Mouse (Mus musculus): ENCODE data around the gene Hnf1a. TPM values are rescaled to one million over a fixed set of nuclear protein-coding genes. Genes with fewer than 3 reads are reported as not detected.
A peak's percentile ranks its signal among the peaks of the same experiment; 100 is the strongest.

Hnf1a gene
- polyA plus RNA-seq, 1 experiment from 2014 or later: not detected

- no peak overlapping the region for H3K4me2 ChIP-seq
- no peak overlapping the region for H3K9ac ChIP-seq (replicated peaks)
- H3K27me3 ChIP-seq: no peaks in the 10 kb centered on the region
- no peak overlapping the region for H3K27ac ChIP-seq
- ATAC-seq (ENCODE audit: insufficient number of reproducible peaks, insufficient read depth, low FRiP score, low TSS enrichment, low read depth): no peak
- H3K36me3 ChIP-seq: no peaks in the 10 kb centered on the region
- no peaks in the 10 kb centered on the region for H3K9me3 ChIP-seq
- WGBS: 85% methylated on average over 7 of the region's 7 CpGs
- H3K4me3 ChIP-seq (replicated peaks): no peak overlapping the region
- peaks cover 18% of the 10 kb centered on the region for H3K4me1 ChIP-seq (replicated peaks)
Measured at GRCm38 (mm10) chr5:115008307-115008706, 37.4 kb upstream of the Hnf1a start.

GRCm38 (mm10) chr5:115007768-115008167, 36.9 kb upstream of the Hnf1a start:
- H3K27me3 ChIP-seq: no peaks in the 10 kb centered on the region
- H3K27ac ChIP-seq: no peak overlapping the region
- ATAC-seq (ENCODE audit: insufficient number of reproducible peaks, insufficient read depth, low FRiP score, low TSS enrichment, low read depth): no peak
- peaks cover 12% of the 10 kb centered on the region for H3K4me1 ChIP-seq (replicated peaks)
- H3K4me3 ChIP-seq (replicated peaks): no peak overlapping the region
- no peaks in the 10 kb centered on the region for H3K9me3 ChIP-seq
- 84% methylated on average over 5 of the region's 5 CpGs for WGBS
- no peaks in the 10 kb centered on the region for H3K36me3 ChIP-seq
- H3K9ac ChIP-seq (replicated peaks): no peak overlapping the region
- H3K4me2 ChIP-seq: no peak overlapping the region

- Histone ChIP-seq H3K4me3 (replicated peaks) (no peak overlapping the region), H3K9me3 (no peaks in the 10 kb centered on the region), H3K9ac (replicated peaks) (no peak overlapping the region), H3K4me2 (no peak overlapping the region), H3K36me3 (no peaks in the 10 kb centered on the region), H3K4me1 (replicated peaks) (no peaks in the 10 kb centered on the region), H3K27ac (no peak overlapping the region), H3K27me3 (no peaks in the 10 kb centered on the region)
- ATAC-seq (ENCODE audit: insufficient number of reproducible peaks, insufficient read depth, low FRiP score, low TSS enrichment, low read depth): no peak
- WGBS: 81% methylated on average over 13 of the region's 13 CpGs
Measured at GRCm38 (mm10) chr5:115003224-115003873, 32.5 kb upstream of the Hnf1a start.

- ATAC-seq (ENCODE audit: insufficient number of reproducible peaks, insufficient read depth, low FRiP score, low TSS enrichment, low read depth): no peak
- Histone ChIP-seq H3K4me1 (replicated peaks) (no peaks in the 10 kb centered on the region), H3K27me3 (no peaks in the 10 kb centered on the region), H3K9me3 (no peaks in the 10 kb centered on the region), H3K36me3 (no peaks in the 10 kb centered on the region), H3K4me2 (no peak overlapping the region), H3K9ac (replicated peaks) (no peak overlapping the region), H3K4me3 (replicated peaks) (no peak overlapping the region), H3K27ac (no peak overlapping the region)
- WGBS: 65% methylated on average over 6 of the region's 6 CpGs
Measured at GRCm38 (mm10) chr5:115002781-115003180, 31.9 kb upstream of the Hnf1a start.

DNA sequence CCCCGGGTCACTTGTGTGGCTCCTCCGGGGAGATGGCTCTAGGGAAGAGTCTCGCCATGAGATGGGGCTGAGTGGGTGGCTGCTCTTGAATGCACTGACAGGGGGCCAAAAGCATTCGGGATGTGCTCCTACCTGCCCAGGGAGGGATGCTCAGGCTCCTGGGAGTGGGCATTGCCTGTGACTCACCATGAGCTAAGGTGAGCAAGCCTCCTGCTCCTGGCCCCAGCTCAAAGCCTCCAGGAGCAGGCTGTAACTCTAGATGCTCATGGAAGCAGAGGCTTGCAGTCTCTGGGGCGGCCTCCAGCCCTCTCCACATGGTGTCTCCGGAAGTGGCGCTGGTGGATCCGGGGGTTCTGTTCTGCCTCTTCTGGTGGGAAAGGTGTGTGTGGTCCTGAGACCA, 30.6 kb upstream of the Hnf1a start:
- Histone ChIP-seq H3K9me3 (no peaks in the 10 kb centered on the region), H3K27ac (no peak overlapping the region), H3K36me3 (no peaks in the 10 kb centered on the region), H3K27me3 (no peaks in the 10 kb centered on the region), H3K9ac (replicated peaks) (no peak overlapping the region), H3K4me2 (no peak overlapping the region), H3K4me1 (replicated peaks) (no peaks in the 10 kb centered on the region), H3K4me3 (replicated peaks) (no peak overlapping the region)
- 72% methylated on average over 8 of the region's 8 CpGs for WGBS
- no peak for ATAC-seq (ENCODE audit: insufficient number of reproducible peaks, insufficient read depth, low FRiP score, low TSS enrichment, low read depth)

DNA sequence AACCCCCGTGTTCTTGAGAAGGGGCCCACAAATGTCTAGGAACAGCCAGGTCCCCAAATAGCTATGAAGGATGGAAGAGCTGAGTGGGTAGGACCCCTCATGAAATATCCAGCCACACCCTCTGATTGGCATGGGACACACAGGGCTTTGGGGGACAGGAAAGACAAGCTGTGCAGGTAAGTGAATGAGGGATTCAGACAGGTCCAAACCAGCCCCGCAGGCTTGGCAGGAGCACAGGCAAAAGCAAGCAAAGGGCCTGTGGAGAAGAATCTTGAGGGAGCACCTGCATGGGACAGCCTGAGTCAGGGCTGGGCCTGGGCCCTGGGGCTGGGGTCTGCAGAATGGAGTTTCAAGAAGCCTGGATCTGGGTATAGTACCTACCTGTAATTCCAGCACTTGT, 29.6 kb upstream of the Hnf1a start:
- Histone ChIP-seq H3K4me2 (no peak overlapping the region), H3K9me3 (no peaks in the 10 kb centered on the region), H3K9ac (replicated peaks) (no peak overlapping the region), H3K36me3 (no peaks in the 10 kb centered on the region), H3K4me1 (replicated peaks) (no peaks in the 10 kb centered on the region), H3K4me3 (replicated peaks) (no peak overlapping the region), H3K27me3 (no peaks in the 10 kb centered on the region), H3K27ac (no peak overlapping the region)
- ATAC-seq (ENCODE audit: insufficient number of reproducible peaks, insufficient read depth, low FRiP score, low TSS enrichment, low read depth): no peak
- whole genome bisulfite sequencing: 79% methylated on average over 2 of the region's 2 CpGs

GRCm38 (mm10) chr5:114997327-114997726, 26.4 kb upstream of the Hnf1a start:
- Histone ChIP-seq H3K4me3 (replicated peaks) (no peak overlapping the region), H3K4me2 (no peak overlapping the region), H3K9ac (replicated peaks) (no peak overlapping the region), H3K27ac (no peak overlapping the region), H3K36me3 (no peaks in the 10 kb centered on the region), H3K4me1 (replicated peaks) (no peaks in the 10 kb centered on the region), H3K27me3 (no peaks in the 10 kb centered on the region), H3K9me3 (0 out of 2 replicates have a peak, but pooled peaks cover 6% of the 10 kb centered on the region)
- no peak for ATAC-seq (ENCODE audit: insufficient number of reproducible peaks, insufficient read depth, low FRiP score, low TSS enrichment, low read depth)
- WGBS: 67% methylated on average over 6 of the region's 6 CpGs

GRCm38 (mm10) chr5:114996447-114996846, 25.6 kb upstream of the Hnf1a start:
- no peak overlapping the region for H3K4me3 ChIP-seq (replicated peaks)
- no peaks in the 10 kb centered on the region for H3K36me3 ChIP-seq
- 83% methylated on average over 16 of the region's 16 CpGs for WGBS
- H3K27ac ChIP-seq: no peak overlapping the region
- no peak overlapping the region for H3K4me2 ChIP-seq
- ATAC-seq (ENCODE audit: insufficient number of reproducible peaks, insufficient read depth, low FRiP score, low TSS enrichment, low read depth): no peak
- no peak overlapping the region for H3K9ac ChIP-seq (replicated peaks)
- 0 out of 2 replicates have a peak, but pooled peaks cover 6% of the 10 kb centered on the region for H3K9me3 ChIP-seq
- no peaks in the 10 kb centered on the region for H3K4me1 ChIP-seq (replicated peaks)
- no peaks in the 10 kb centered on the region for H3K27me3 ChIP-seq

DNA sequence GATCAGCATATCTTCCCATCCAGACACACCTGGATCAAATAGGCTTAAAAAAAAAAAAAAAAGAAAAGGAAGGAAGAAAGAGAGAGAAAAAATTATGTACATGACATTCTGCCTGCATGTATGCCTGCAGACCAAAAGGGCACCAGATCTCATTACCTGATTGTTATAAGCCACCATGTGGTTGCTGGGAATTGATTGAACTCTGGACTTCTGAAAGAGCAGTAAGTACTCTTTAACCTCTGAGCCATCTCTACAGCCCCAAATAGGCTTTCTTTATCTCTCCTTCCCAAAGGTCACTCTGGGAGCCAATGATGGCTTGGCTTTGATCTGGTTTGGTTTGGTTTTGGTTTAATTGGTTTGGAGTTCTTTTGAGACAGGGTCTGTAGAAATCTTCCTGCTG, 14.2 kb upstream of the Hnf1a start:
- Histone ChIP-seq H3K4me2 (no peak overlapping the region), H3K27me3 (no peaks in the 10 kb centered on the region; the same call in 1 of the 2 replicates), H3K27ac (no peak overlapping the region), H3K4me1 (replicated peaks) (peaks cover 5% of the 10 kb centered on the region), H3K4me3 (replicated peaks) (no peak overlapping the region), H3K36me3 (no peaks in the 10 kb centered on the region), H3K9ac (replicated peaks) (no peak overlapping the region), H3K9me3 (peaks cover 3% of the 10 kb centered on the region; the same call in 1 of the 2 replicates)
- no peak for ATAC-seq (ENCODE audit: insufficient number of reproducible peaks, insufficient read depth, low FRiP score, low TSS enrichment, low read depth)

- no peak overlapping the region for H3K4me3 ChIP-seq (replicated peaks)
- H3K27me3 ChIP-seq: no peaks in the 10 kb centered on the region; the same call in 1 of the 2 replicates
- WGBS: 52% methylated on average over 15 of the region's 15 CpGs
- H3K9me3 ChIP-seq: peaks cover 3% of the 10 kb centered on the region; the same call in 1 of the 2 replicates
- H3K4me1 ChIP-seq (replicated peaks): peaks cover 16% of the 10 kb centered on the region
- no peak for ATAC-seq (ENCODE audit: insufficient number of reproducible peaks, insufficient read depth, low FRiP score, low TSS enrichment, low read depth)
- H3K4me2 ChIP-seq: no peak overlapping the region
- H3K27ac ChIP-seq: no peak overlapping the region
- H3K9ac ChIP-seq (replicated peaks): no peak overlapping the region
- H3K36me3 ChIP-seq: no peaks in the 10 kb centered on the region
Measured at GRCm38 (mm10) chr5:114982001-114982400, 11.1 kb upstream of the Hnf1a start.

GRCm38 (mm10) chr5:114980122-114980748, 9.3 kb upstream of the Hnf1a start:
- ATAC-seq (ENCODE audit: insufficient number of reproducible peaks, insufficient read depth, low FRiP score, low TSS enrichment, low read depth): no peak
- Histone ChIP-seq H3K27me3 (no peaks in the 10 kb centered on the region; the same call in 1 of the 2 replicates), H3K9ac (replicated peaks) (peak overlapping the region; percentile 51; the same call in 1 of the 2 replicates), H3K36me3 (no peaks in the 10 kb centered on the region), H3K4me1 (replicated peaks) (peaks cover 16% of the 10 kb centered on the region), H3K9me3 (peaks cover 3% of the 10 kb centered on the region; the same call in 1 of the 2 replicates), H3K27ac (no peak overlapping the region), H3K4me3 (replicated peaks) (peak overlapping the region; percentile 42), H3K4me2 (peak overlapping the region; percentile 84)
- WGBS: 14% methylated on average over 16 of the region's 16 CpGs
